Mouse (Mus musculus) heart, postnatal 0 days (tissue): ENCODE measurements at regions not wholly inside any gene's neighbourhood (a gene's known extent, or its start where the extent isn't known, plus 50 kb on each side); places are given as distances from the start of the nearest gene placed in this dataset.

Experiments used
- CTCF ChIP-seq: IDR thresholded peaks from 2 replicates; pipeline ENCODE4 v1.5.1; 2016; ENCODE audit warnings: antibody characterized with exemption, control low read depth, low read depth
- EP300 ChIP-seq: IDR thresholded peaks from 2 replicates; pipeline ENCODE4 v1.6.1; 2016; ENCODE audit warnings: antibody characterized with exemption, low read depth

DNA sequence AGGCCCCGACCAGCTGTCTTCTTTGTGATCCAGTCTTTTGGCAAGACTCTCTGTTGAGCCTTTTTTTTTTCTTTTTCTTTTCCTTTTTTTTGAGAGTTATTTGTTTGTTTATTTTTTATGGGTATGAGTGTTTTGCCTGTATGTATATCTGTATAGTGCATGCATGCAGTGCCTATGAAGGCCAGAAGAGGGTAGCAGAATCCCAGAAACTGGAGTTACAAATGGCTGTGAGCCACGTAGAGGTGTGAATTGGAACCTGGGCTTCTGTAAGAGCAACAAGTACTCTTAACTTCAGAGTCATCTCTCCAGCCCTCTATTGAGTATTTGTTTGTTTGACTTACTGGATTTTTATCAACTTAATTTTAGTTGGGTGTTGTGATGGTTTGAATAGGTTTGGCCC, 239.8 kb downstream of the Zfp704 start:
- TF ChIP-seq CTCF (no peak; the same call in 1 of the 2 replicates), EP300 (no peak)
